Mouse (Mus musculus): ENCODE measurements at regions not wholly inside any gene's neighbourhood (a gene's known extent, or its start where the extent isn't known, plus 50 kb on each side); places are given as distances from the start of the nearest gene placed in this dataset.

DNA sequence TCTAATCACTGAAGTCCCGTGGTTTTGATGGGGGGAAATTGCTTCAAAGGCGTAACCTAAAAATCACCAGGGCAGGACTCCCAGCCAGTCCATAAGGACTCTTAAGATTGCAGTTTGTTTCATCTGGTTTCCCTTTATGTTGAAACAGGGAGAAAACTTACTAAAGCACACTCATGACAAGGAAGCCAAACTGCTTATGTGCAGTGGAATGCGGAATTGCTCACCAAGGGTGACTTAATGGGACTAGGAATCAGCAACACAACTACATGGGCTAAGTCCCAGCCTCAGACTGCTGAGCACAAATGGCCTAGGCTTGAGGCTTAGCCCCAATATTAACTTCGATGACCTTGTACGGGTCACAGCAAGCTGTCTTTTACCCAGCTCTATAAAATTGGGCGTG lies 227.6 kb upstream of the Tenm4 start:
- Histone ChIP-seq H3K27ac (ENCODE audit: control insufficient read depth, low read depth, low read length) (no peak overlapping the region), H3K4me1 (ENCODE audit: control insufficient read depth in 1 of 2, insufficient read depth in 2 of 2, low read length in 2 of 2) (no peaks in the 10 kb centered on the region), H3K27me3 (ENCODE audit: control insufficient read depth in 1 of 2, insufficient read depth in 2 of 2, low read length in 2 of 2) (no peaks in the 10 kb centered on the region), H3K9me3 (replicated peaks; ENCODE audit: insufficient read depth, low read length) (no peaks in the 10 kb centered on the region), H3K36me3 (ENCODE audit: control insufficient read depth in 1 of 2, insufficient read depth in 2 of 2, low read length in 2 of 2) (no peaks in the 10 kb centered on the region), H3K9ac (ENCODE audit: control insufficient read depth, low read depth, low read length, poor library complexity, severe bottlenecking) (no peak overlapping the region), H3K79me2 (ENCODE audit: control insufficient read depth, insufficient read depth, low read length, poor library complexity) (no peaks in the 10 kb centered on the region), H3K4me3 (ENCODE audit: control insufficient read depth in 1 of 2, insufficient read depth in 1 of 2, low read depth in 2 of 2, low read length in 2 of 2) (no peak overlapping the region)
- TF ChIP-seq UBTF (IDR thresholded peaks at IDR 0.05; ENCODE audit: borderline replicate concordance, insufficient read depth, low read depth, low read length) = no peak
- DNase-seq (ENCODE audit: low read depth, low spot score) = no peak

GRCm38 (mm10) chr7:95952395-95952794 lies 218.7 kb upstream of the Tenm4 start:
- no peaks in the 10 kb centered on the region for H3K27me3 ChIP-seq (ENCODE audit: control insufficient read depth in 1 of 2, insufficient read depth in 2 of 2, low read length in 2 of 2)
- H3K79me2 ChIP-seq (ENCODE audit: control insufficient read depth, insufficient read depth, low read length, poor library complexity) = no peaks in the 10 kb centered on the region
- DNase-seq (ENCODE audit: low read depth, low spot score) = no peak
- TF ChIP-seq MAFK (IDR thresholded peaks at IDR 0.05; ENCODE audit: borderline replicate concordance, low read depth, low read length) (no peak), MAX (IDR thresholded peaks at IDR 0.05; ENCODE audit: low read length) (no peak), ZMIZ1 (IDR thresholded peaks at IDR 0.05; ENCODE audit: low read depth, low read length) (no peak), EP300 (IDR thresholded peaks at IDR 0.05; ENCODE audit: low read depth in 1 of 2, low read length in 2 of 2) (no peak), CHD2 (IDR thresholded peaks at IDR 0.05; ENCODE audit: low read length) (no peak), USF2 (IDR thresholded peaks at IDR 0.05; ENCODE audit: borderline replicate concordance in 1 of 2, insufficient read depth in 1 of 2, low read depth in 1 of 2, low read length in 2 of 2) (no peak), MYC (IDR thresholded peaks at IDR 0.05; ENCODE audit: low read depth, low read length) (no peak), MYB (IDR thresholded peaks at IDR 0.05; ENCODE audit: low read depth, low read length) (no peak), E2F4 (IDR thresholded peaks at IDR 0.05; ENCODE audit: borderline replicate concordance, low read depth, low read length) (no peak), ETS1 (IDR thresholded peaks at IDR 0.05; ENCODE audit: low read depth, low read length) (no peak), ELF1 (IDR thresholded peaks at IDR 0.05; ENCODE audit: low read depth, low read length) (no peak), JUND (IDR thresholded peaks at IDR 0.05; ENCODE audit: low read depth, low read length) (no peak), POLR2AphosphoS5 (IDR thresholded peaks at IDR 0.05; ENCODE audit: borderline replicate concordance, low read depth, low read length) (no peak)
- no peak overlapping the region for H3K4me3 ChIP-seq (ENCODE audit: control insufficient read depth in 1 of 2, insufficient read depth in 1 of 2, low read depth in 2 of 2, low read length in 2 of 2)
- H3K9me3 ChIP-seq (replicated peaks; ENCODE audit: insufficient read depth, low read length) = no peaks in the 10 kb centered on the region
- no peaks in the 10 kb centered on the region for H3K4me1 ChIP-seq (ENCODE audit: control insufficient read depth in 1 of 2, insufficient read depth in 2 of 2, low read length in 2 of 2)
- H3K27ac ChIP-seq (ENCODE audit: control insufficient read depth, low read depth, low read length) = no peak overlapping the region
- H3K36me3 ChIP-seq (ENCODE audit: control insufficient read depth in 1 of 2, insufficient read depth in 2 of 2, low read length in 2 of 2) = no peaks in the 10 kb centered on the region
- H3K9ac ChIP-seq (ENCODE audit: control insufficient read depth, low read depth, low read length, poor library complexity, severe bottlenecking) = no peak overlapping the region

DNA sequence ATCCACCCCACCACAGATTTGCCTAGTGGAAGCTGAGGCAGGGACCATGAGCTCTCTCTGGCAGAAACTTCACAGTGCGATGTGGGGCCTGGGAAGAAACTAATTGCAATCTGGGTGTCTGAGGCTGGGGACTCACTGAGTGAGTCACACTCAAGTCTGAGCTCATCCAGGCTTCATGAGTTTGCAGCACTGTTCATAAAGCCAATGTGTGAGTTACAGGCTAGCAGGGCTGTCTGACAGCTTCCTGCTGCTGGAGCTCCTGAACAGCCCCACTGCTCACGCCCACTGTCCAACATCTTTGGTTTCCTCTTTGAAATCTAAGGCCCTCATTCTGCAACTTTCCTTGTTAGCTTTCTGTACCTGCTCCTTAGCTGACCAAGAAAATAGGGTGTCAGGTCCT lies 216.5 kb upstream of the Tenm4 start:
- Histone ChIP-seq H3K4me1 (ENCODE audit: control insufficient read depth in 1 of 2, insufficient read depth in 2 of 2, low read length in 2 of 2) (no peaks in the 10 kb centered on the region), H3K9me3 (replicated peaks; ENCODE audit: insufficient read depth, low read length) (no peaks in the 10 kb centered on the region), H3K27me3 (ENCODE audit: control insufficient read depth in 1 of 2, insufficient read depth in 2 of 2, low read length in 2 of 2) (no peaks in the 10 kb centered on the region), H3K36me3 (ENCODE audit: control insufficient read depth in 1 of 2, insufficient read depth in 2 of 2, low read length in 2 of 2) (no peaks in the 10 kb centered on the region), H3K27ac (ENCODE audit: control insufficient read depth, low read depth, low read length) (no peak overlapping the region), H3K4me3 (ENCODE audit: control insufficient read depth in 1 of 2, insufficient read depth in 1 of 2, low read depth in 2 of 2, low read length in 2 of 2) (no peak overlapping the region), H3K9ac (ENCODE audit: control insufficient read depth, low read depth, low read length, poor library complexity, severe bottlenecking) (no peak overlapping the region), H3K79me2 (ENCODE audit: control insufficient read depth, insufficient read depth, low read length, poor library complexity) (no peaks in the 10 kb centered on the region)
- no peak for DNase-seq (ENCODE audit: low read depth, low spot score)
- TF ChIP-seq MAFK (IDR thresholded peaks at IDR 0.05; ENCODE audit: borderline replicate concordance, low read depth, low read length) (no peak), MYC (IDR thresholded peaks at IDR 0.05; ENCODE audit: low read depth, low read length) (no peak), ZC3H11A (IDR thresholded peaks at IDR 0.05; ENCODE audit: low read depth, low read length) (no peak)
